Mouse (Mus musculus): Measurements from ENCODE around the gene Clec18a.
"Not testable (repeated sequence)": the region's sequence is repeated elsewhere in the genome, so short reads cannot be mapped to it uniquely, and the experiment has no call there.

Gene Clec18a

DNA sequence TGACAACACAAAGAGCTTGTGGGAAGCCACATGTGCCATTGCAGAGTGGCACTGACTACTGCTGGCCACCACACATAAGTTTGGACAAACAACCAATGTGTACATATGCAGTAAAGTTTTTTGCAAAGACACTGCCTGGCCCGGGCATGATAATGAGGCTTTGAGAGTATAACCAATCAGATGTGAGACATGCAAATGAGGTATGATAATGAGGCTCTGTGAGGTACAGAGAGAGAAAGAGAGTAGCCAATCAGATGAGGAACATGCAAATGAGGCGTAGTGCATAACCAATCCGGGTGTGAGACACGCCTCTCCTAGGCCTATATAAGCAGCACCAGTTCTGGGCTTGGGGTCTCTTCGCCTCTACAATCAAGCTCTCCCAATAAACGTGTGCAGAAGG, at the start of gene Clec18a:
Clec18a (minus strand) TSS at position 101 of the 400 bp plus-strand sequence.
- not testable (repeated sequence) for DNase-seq (ENCODE audit: low spot score)

DNA sequence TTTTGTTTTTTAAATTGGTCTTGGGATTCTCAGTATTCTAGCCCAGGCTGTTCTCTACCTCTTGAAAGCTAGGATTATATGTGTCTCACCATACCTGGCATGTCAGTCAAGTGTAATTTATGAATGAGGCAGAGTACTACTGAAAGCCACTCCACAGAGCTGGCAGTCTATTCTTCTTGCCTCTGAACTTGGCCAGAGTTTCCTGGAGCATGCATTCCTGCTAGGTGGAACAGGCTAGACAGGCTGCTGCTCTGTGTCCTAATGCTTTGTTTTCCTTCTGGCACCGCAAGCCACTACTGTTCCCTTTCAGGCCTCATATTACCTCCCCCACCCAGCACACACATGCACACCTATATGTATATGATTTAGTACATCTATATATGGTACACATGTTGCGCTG, 38.5 kb upstream of the Clec18a start:
- no peak for DNase-seq (ENCODE audit: low spot score)

- DNase-seq (ENCODE audit: low spot score) = no peak
Measured at GRCm38 (mm10) chr8:111119481-111119880, 27.3 kb upstream of the Clec18a start.

DNA sequence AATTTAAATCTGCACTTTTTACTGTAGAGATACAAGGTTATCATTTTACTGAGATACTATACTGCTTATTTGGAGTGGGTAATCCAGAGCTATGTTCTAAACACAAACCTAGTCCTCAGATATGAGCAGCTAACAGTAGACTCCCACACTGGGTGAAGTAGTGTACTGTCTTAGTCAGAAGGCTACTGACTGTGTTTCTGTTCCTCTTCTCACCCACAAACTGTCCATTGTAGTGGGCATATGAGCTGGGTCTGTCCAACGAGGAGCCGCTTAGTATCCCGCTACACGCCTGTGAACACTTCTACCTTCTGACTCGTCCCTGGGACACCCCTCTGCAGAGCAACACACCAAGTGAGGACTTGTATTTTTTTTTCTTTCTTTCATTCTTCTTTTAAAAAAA, 22.7 kb upstream of the Clec18a start:
- DNase-seq (ENCODE audit: low spot score) = no peak

- DNase-seq (ENCODE audit: low spot score) = not testable (repeated sequence)
Measured at GRCm38 (mm10) chr8:111094719-111095302, 2.6 kb upstream of the Clec18a start.

DNA sequence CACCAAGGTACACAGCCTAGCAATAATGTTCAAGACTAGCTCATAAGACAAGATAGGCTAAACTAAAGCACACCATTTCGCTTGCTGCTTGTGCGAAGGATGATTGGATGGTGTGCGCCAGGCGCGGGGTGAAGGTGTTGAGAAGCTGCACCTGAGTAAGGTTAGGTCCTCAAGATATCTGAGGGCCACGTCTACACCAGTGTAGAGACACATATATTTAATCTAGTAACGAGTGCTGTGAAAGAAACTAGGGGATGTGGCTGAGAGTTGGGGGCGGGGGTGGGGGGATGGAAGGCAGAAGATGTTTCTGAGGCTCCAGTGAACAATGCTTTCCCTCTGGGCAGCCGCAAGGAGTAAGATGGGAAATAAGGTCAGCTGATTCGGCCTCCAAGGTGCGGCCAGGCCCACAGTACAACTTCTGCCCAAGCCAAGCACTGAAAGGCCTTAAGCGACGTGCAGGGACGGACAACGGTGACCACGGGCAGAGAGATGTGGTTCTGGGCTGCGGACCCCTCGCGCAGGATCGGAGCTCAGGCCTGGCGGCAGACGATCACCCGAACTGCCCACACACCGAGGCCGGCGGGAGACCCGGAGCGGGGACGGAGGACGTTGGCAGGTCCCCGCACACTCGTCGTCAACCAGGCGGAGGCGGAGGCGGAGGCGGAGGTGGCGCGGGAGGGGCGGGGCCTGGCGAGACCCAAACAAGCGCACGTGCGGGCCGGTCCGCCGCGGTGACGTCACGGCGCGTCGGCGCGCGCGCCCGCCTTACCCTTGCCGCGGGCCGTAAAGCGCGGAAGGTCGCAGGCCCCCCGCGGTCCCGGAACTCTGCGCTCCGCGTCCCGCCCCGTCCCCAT, 1.9 kb upstream of the Clec18a start, which contains the start of gene Pdpr:
Pdpr (plus strand) TSS at position 766 of the 854 bp plus-strand sequence.
- peak; percentile 88 for DNase-seq (ENCODE audit: low spot score)

GRCm38 (mm10) chr8:111091706-111092105, 520 bp downstream of the Clec18a start:
- DNase-seq (ENCODE audit: low spot score) = no peak

DNA sequence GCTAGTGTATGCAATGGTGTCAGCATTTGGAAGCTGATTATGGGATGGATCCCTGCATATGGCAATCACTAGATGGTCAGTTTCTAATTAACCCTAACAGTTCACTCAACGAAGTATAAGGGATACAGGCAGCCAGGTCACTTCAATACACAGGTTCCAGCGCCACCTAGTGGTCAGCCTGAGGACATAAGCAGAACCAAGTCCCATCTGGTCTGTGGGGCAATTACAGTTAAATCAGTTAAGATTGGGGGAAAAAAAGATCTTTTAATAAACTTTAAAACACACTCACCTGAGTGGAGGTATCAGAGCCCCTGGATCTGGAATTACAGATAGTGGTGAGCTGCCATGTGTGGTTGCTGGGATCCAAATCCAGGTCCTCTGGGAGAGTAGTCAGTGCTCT, 2.1 kb downstream of the Clec18a start:
- peak; percentile 90 for DNase-seq (ENCODE audit: low spot score)

- DNase-seq (ENCODE audit: low spot score) = not testable (repeated sequence)
Measured at GRCm38 (mm10) chr8:111083936-111084335, 8.3 kb downstream of the Clec18a start.

GRCm38 (mm10) chr8:111081580-111082258, 10.5 kb downstream of the Clec18a start:
- DNase-seq (ENCODE audit: low spot score) = no peak

DNA sequence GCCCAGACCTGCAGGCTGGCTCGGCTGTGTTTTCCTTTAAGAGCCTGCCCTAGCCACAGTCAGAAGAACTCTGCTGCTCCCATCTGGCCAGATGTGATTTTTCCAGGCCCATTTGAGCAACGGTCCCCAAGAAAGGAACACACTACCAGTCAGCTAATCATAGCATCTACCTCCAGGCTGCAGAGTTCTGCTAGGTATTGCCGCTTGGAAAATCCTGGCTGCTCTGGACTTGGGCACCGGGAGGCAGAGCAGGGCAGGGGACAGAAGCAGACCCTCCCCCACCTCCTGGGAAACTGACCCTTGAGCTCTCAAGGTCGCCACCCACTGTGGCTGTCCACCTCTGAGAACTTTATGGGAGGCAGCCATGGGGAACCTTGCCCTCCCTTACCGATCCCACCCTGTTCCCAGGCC, 12.4 kb downstream of the Clec18a start:
- peak; percentile 51 for DNase-seq (ENCODE audit: low spot score)

DNA sequence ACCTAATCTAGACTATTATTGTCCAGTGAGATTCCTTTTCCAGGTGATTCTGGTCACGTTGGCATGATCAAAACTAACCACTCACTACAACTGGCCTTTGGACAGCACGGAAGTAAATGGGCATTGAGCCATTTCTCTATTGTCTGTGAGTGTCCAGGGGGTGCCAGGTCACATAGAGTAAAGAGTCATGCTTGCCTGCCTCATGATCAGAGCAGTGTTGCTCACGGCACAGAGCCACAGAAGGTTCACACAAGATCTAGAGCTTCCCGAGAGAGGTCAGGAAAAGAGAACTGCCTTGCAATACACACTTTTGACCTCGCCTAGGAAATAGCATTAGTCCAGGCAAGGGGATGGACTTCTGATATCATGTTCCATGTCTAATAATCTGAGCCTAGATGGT, 12.8 kb downstream of the Clec18a start:
- DNase-seq (ENCODE audit: low spot score) = no peak

GRCm38 (mm10) chr8:111075926-111076325, 16.3 kb downstream of the Clec18a start:
- DNase-seq (ENCODE audit: low spot score) = no peak

DNA sequence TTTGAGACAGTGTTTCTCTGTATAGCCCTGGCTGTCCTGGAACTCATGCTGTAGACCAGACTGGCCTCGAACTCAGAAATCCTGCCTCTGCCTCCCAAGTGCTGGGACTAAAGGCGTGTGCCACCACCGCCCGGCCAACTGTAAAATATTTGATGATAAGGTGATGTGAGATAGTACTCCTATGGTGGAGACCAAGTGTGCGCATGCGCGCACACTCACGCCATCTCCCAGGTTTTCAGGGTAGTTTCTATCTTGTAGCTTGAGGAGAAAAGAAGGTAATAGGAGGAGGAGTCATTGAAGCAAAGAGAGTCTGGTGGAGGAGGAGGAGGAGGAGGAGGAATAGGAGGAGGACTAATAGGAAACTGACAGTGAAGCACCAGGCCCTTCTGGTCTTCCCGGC, 23.6 kb downstream of the Clec18a start:
- not testable (repeated sequence) for DNase-seq (ENCODE audit: low spot score)

- no peak for DNase-seq (ENCODE audit: low spot score)
Measured at GRCm38 (mm10) chr8:111067439-111067838, 24.8 kb downstream of the Clec18a start.

DNA sequence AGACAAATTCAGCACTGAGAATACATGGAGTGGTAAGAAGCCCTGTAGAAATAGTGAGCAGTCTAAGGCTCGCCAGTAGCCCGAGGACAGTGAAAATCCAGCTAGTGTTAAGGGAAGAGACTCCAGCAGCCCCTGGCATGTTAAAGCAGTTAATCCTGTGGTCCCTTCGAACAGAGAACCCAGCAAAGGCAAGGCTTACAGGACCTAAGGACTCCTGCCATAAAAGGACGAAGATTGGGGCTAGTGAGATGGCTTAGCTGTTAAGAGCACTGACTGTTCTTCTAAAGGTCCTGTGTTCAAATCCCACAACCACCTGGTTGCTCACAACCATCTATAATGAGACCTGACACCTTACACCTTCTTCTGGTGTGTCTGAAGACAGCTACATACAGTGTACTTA, 25.9 kb downstream of the Clec18a start:
- no peak for DNase-seq (ENCODE audit: low spot score)

GRCm38 (mm10) chr8:111062893-111063292, 29.3 kb downstream of the Clec18a start:
- no peak for DNase-seq (ENCODE audit: low spot score)

GRCm38 (mm10) chr8:111062072-111062757, 30.0 kb downstream of the Clec18a start:
- DNase-seq (ENCODE audit: low spot score) = peak; percentile 91

DNA sequence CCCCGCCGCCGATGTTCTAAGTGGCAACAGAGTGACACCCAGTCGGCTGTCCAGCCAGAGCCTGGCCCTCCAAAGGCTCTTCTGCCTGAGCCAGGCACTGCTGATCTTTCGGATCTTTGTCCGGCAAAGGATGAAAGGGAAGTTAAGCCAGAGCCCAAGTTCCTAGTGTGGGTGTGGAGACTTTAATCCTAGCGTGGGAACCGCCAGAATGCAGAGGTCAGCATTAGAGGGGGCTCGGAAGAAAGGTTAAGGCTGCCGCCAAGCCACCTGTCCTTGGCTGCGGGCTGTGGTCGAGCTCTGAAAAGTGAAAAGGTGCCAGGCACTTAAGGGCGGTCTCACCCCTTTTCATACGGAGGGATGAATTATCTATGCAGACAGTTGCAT, 30.5 kb downstream of the Clec18a start:
- peak; percentile 42 for DNase-seq (ENCODE audit: low spot score)

DNA sequence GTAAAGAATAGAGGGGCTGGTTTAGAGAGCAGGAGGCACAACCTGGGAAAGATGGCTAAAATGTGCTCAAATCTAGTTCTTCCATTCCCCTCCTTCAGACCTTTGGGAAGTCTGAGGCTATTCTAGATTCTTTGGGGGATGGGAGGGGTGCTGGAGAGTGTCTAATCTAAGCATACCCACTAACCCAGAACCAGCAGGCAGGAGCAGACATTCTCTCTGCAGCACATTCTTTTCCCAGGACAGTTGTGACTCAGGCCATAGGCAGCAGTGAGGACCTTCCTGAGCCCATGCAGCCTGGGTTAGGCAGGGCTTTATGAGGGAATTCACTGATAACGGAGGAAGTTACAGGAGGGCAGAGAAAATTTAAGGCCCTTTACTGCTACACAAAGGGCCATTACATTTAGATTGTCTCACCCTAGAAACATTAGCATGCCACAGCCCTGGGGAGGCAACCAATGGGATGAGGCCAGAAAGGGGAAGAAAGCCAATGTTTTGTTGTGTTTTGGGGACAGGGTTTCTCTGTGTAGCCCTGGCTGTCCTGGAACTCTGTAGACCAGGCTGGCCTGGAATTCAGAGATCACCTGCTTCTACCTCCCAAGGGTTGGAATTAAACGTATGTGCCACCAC, 33.2 kb downstream of the Clec18a start:
- no peak for DNase-seq (ENCODE audit: low spot score)

- peak; percentile 31 for DNase-seq (ENCODE audit: low spot score)
Measured at GRCm38 (mm10) chr8:111056691-111057293, 35.4 kb downstream of the Clec18a start.
